Mouse (Mus musculus) MEL (cell line): ENCODE measurements around the gene Plekhg3. TPM values are rescaled to one million over a fixed set of nuclear protein-coding genes. Genes with fewer than 3 reads are reported as not detected.

Experiments
- DNase-seq: peaks from one replicate; pipeline ENCODE4 v3.0.0; 2011; ENCODE audit warnings: low read depth, low spot score
- H3K27ac ChIP-seq: 2 replicates; pipeline ENCODE4 v1.5.1; 2012; ENCODE audit warnings: low read depth, mild to moderate bottlenecking, control low read depth, low read length, moderate library complexity; ENCODE audit not compliant: control insufficient read depth
- H3K27me3 ChIP-seq, 2 experiments: fragments of 150-350 bp in 1 of 2; sonication (generic) in 1 of 2; 2 replicates each; pipeline ENCODE4 v1.6.1; 2012; ENCODE audit warnings: low read length in 2 of 2, mild to moderate bottlenecking in 2 of 2, improper control_type of control experiment in 1 of 2, moderate library complexity in 1 of 2; ENCODE audit not compliant: insufficient read depth in 2 of 2, control insufficient read depth in 1 of 2
- H3K36me3 ChIP-seq, 2 experiments: 2 replicates each; pipeline ENCODE4 v1.6.1; 2012 to 2014; ENCODE audit warnings: low read length in 2 of 2, improper control_type of control experiment in 1 of 2, inconsistent platforms in 1 of 2, mild to moderate bottlenecking in 1 of 2; ENCODE audit not compliant: insufficient read depth in 2 of 2, control insufficient read depth in 1 of 2
- H3K4me1 ChIP-seq, 2 experiments: fragments of 150-350 bp in 1 of 2; sonication (generic) in 1 of 2; 2 replicates each; pipeline ENCODE4 v1.6.1; 2012; ENCODE audit warnings: low read length in 2 of 2, improper control_type of control experiment in 1 of 2, mild to moderate bottlenecking in 1 of 2; ENCODE audit not compliant: insufficient read depth in 2 of 2, control insufficient read depth in 1 of 2
- H3K4me3 ChIP-seq, 2 experiments: fragments of 150-350 bp in 1 of 2; sonication (generic) in 1 of 2; 2 replicates each; pipeline ENCODE4 v1.5.1; 2012; ENCODE audit warnings: low read depth in 2 of 2, low read length in 2 of 2, mild to moderate bottlenecking in 2 of 2, moderate library complexity in 2 of 2, control low read depth in 1 of 2, improper control_type of control experiment in 1 of 2; ENCODE audit not compliant: control insufficient read depth in 1 of 2, insufficient read depth in 1 of 2
- H3K79me2 ChIP-seq: 2 replicates; pipeline ENCODE4 v1.6.1; 2012; ENCODE audit warnings: mild to moderate bottlenecking, low read length, moderate library complexity; ENCODE audit not compliant: control insufficient read depth, poor library complexity, insufficient read depth
- H3K9ac ChIP-seq: 2 replicates; pipeline ENCODE4 v1.6.1; 2012; ENCODE audit warnings: low read depth, mild to moderate bottlenecking, control low read depth, low read length, moderate library complexity; ENCODE audit not compliant: control insufficient read depth, poor library complexity, severe bottlenecking
- H3K9me3 ChIP-seq: fragments of 150-350 bp; sonication (generic); replicated peaks from 2 replicates; pipeline ENCODE4 v1.6.1; 2012; ENCODE audit warnings: mild to moderate bottlenecking, low read length, improper control_type of control experiment, moderate library complexity; ENCODE audit not compliant: insufficient read depth
- CHD1 ChIP-seq: IDR thresholded peaks from 2 replicates; pipeline ENCODE4 v1.6.1; 2012; ENCODE audit warnings: low read depth, mild to moderate bottlenecking, inconsistent platforms, low read length, improper control_type of control experiment
- E2F4 ChIP-seq: IDR thresholded peaks from 2 replicates; pipeline ENCODE4 v1.6.1; 2011; ENCODE audit warnings: low read depth, low read length, improper control_type of control experiment, borderline replicate concordance
- ELF1 ChIP-seq: IDR thresholded peaks from 2 replicates; pipeline ENCODE4 v1.6.1; 2014; ENCODE audit warnings: low read depth, mild to moderate bottlenecking, inconsistent platforms, low read length, improper control_type of control experiment, moderate library complexity
- ETS1 ChIP-seq: IDR thresholded peaks from 2 replicates; pipeline ENCODE4 v1.6.1; 2012; ENCODE audit warnings: low read depth, mild to moderate bottlenecking, inconsistent platforms, low read length, improper control_type of control experiment, moderate library complexity
- GABPA ChIP-seq: IDR thresholded peaks from 2 replicates; pipeline ENCODE4 v1.6.1; 2012; ENCODE audit warnings: low read depth, mild to moderate bottlenecking, inconsistent platforms, low read length, improper control_type of control experiment, moderate library complexity
- KAT2A ChIP-seq: conservative IDR thresholded peaks from 2 replicates; pipeline ENCODE4 v1.6.1; 2012; ENCODE audit warnings: low read depth, low read length, improper control_type of control experiment, inconsistent platforms
- MAFK ChIP-seq: IDR thresholded peaks from 2 replicates; pipeline ENCODE4 v1.6.1; 2011; ENCODE audit warnings: low read depth, mild to moderate bottlenecking, low read length, improper control_type of control experiment, borderline replicate concordance
- MEF2A ChIP-seq: IDR thresholded peaks from 2 replicates; pipeline ENCODE4 v1.6.1; 2014; ENCODE audit warnings: low read depth, mild to moderate bottlenecking, inconsistent platforms, low read length, improper control_type of control experiment; ENCODE audit not compliant: poor library complexity, insufficient replicate concordance, severe bottlenecking; ENCODE audit errors: extremely low read depth
- MXI1 ChIP-seq: IDR thresholded peaks from 2 replicates; pipeline ENCODE4 v1.6.1; 2011; ENCODE audit warnings: mild to moderate bottlenecking, low read depth, low read length, improper control_type of control experiment
- MYC ChIP-seq: IDR thresholded peaks from 2 replicates; pipeline ENCODE4 v1.6.1; 2011; ENCODE audit warnings: low read depth, mild to moderate bottlenecking, low read length, improper control_type of control experiment, moderate library complexity
- NRF1 ChIP-seq: IDR thresholded peaks from 2 replicates; pipeline ENCODE4 v1.6.1; 2014; ENCODE audit warnings: low read depth, mild to moderate bottlenecking, inconsistent platforms, low read length, improper control_type of control experiment, moderate library complexity; ENCODE audit not compliant: poor library complexity, insufficient read depth, severe bottlenecking
- RAD21 ChIP-seq: IDR thresholded peaks from 2 replicates; pipeline ENCODE4 v1.6.1; 2011; ENCODE audit warnings: mild to moderate bottlenecking, low read depth, low read length, improper control_type of control experiment
- RCOR1 ChIP-seq: IDR thresholded peaks from 2 replicates; pipeline ENCODE4 v1.6.1; 2012; ENCODE audit warnings: low read depth, mild to moderate bottlenecking, inconsistent platforms, low read length, improper control_type of control experiment
- SIN3A ChIP-seq: IDR thresholded peaks from 2 replicates; pipeline ENCODE4 v1.6.1; 2012; ENCODE audit warnings: low read length, improper control_type of control experiment, inconsistent platforms
- SMC3 ChIP-seq: IDR thresholded peaks from 2 replicates; pipeline ENCODE4 v1.6.1; 2011; ENCODE audit warnings: low read depth, low read length, improper control_type of control experiment
- TAL1 ChIP-seq: IDR thresholded peaks from 2 replicates; pipeline ENCODE4 v1.6.1; 2012; ENCODE audit warnings: mild to moderate bottlenecking, inconsistent platforms, low read length, moderate library complexity, mixed read lengths
- TCF12 ChIP-seq: IDR thresholded peaks from 2 replicates; pipeline ENCODE4 v1.6.1; 2014; ENCODE audit warnings: low read depth, mild to moderate bottlenecking, inconsistent platforms, low read length, improper control_type of control experiment, moderate library complexity
- USF1 ChIP-seq: IDR thresholded peaks from 2 replicates; pipeline ENCODE4 v1.6.1; 2014; ENCODE audit warnings: low read depth, mild to moderate bottlenecking, inconsistent platforms, low read length, improper control_type of control experiment, moderate library complexity
- ZC3H11A ChIP-seq: IDR thresholded peaks from 2 replicates; pipeline ENCODE4 v1.6.1; 2012; ENCODE audit warnings: low read depth, mild to moderate bottlenecking, inconsistent platforms, low read length, improper control_type of control experiment
- ZKSCAN1 ChIP-seq: IDR thresholded peaks from 2 replicates; pipeline ENCODE4 v1.6.1; 2012; ENCODE audit warnings: low read depth, mild to moderate bottlenecking, inconsistent platforms, low read length, improper control_type of control experiment, moderate library complexity
- ZMIZ1 ChIP-seq: IDR thresholded peaks from 2 replicates; pipeline ENCODE4 v1.6.1; 2012; ENCODE audit warnings: low read depth, mild to moderate bottlenecking, inconsistent platforms, low read length, improper control_type of control experiment, moderate library complexity
- polyA plus RNA-seq, 2 experiments: library from polyadenylated mRNA; stranded (reverse) in 1 of 2; unstranded in 1 of 2; fragments of >175 nt in 1 of 2; fragments of >200 nt in 1 of 2; gene quantifications; 2 replicates each; pipeline versions ENCODE4 v1.2.1 to v1.2.4; 2012; ENCODE audit warnings: low replicate concordance in 2 of 2, low read depth in 1 of 2; ENCODE audit not compliant: insufficient read length in 2 of 2, insufficient read depth in 1 of 2, missing spikeins in 1 of 2
- total RNA-seq: library from RNA; depleted of rRNA; stranded (reverse); fragments of 300-350 nt; gene quantifications from 2 replicates; pipeline ENCODE4 v1.2.3, GENCODE M21; 2012

Plekhg3 gene
- total and polyA plus RNA-seq, 3 experiments, result 0.92 to 7.0 TPM; not detected in 1

DNA sequence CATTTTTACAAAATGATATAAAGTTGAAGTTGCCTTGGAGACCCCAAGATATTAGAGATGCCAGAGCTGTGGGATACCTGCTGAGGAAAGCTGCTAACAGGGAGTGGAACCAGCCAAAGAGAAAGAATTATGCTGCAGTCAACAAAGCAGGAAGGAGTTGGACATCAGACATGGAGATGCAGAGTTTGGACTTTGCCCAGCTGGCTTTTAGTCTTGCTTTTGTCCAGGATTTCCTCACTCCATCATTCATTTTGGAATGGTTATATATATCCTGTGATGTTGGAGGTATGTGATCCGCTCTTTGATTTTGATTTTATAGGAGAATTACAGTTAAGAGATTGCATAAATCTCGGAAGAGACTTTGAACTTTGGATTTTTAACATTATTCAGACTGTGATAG, 47.7 kb upstream of the Plekhg3 start:
- no peaks in the 10 kb centered on the region for H3K79me2 ChIP-seq

DNA sequence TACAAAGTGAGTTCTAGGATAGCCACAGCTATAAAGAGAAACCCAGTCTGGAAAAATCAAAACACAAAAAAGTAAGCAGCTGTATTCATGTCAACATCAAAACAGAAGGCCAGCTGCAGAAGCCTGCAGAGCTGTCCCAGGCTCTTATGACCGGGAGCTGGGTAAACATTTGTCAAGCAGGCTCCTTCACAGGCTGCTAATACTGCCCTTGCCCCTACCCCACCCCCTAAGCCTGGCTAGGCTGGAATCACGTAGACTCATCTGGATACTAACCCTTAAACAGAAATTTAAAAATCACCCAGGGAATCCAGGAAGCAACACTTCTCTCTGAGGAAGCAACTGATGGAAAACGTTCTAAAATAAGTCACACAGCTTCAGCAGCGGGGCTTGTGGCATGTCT, 45.8 kb upstream of the Plekhg3 start:
- no peak overlapping the region for H3K9ac ChIP-seq
- 0 out of 4 replicates have a peak, but pooled peaks cover 0 to 5% of the 10 kb centered on the region in 2 experiments for H3K36me3 ChIP-seq
- DNase-seq, result no peak
- H3K79me2 ChIP-seq, result no peaks in the 10 kb centered on the region
- no peak overlapping the region for H3K4me3 ChIP-seq
- peaks cover 7 to 11% of the 10 kb centered on the region in 2 experiments; a peak in 3 of 4 replicates for H3K4me1 ChIP-seq
- H3K27ac ChIP-seq, result no peak overlapping the region
- H3K9me3 ChIP-seq, result no peaks in the 10 kb centered on the region
- H3K27me3 ChIP-seq, result no peaks in the 10 kb centered on the region
- TF ChIP-seq TCF12 (no peak), MYC (no peak), ZC3H11A (no peak), E2F4 (no peak), GABPA (no peak), RCOR1 (no peak), ELF1 (no peak), MEF2A (no peak), USF1 (no peak), KAT2A (no peak), CHD1 (no peak), ETS1 (no peak), MXI1 (no peak), NRF1 (no peak), ZMIZ1 (no peak), ZKSCAN1 (no peak), SIN3A (no peak)

More for the DNA sequence above, 47.7 kb upstream of the Plekhg3 start:
- H3K36me3 ChIP-seq, result peaks cover 0 to 8% of the 10 kb centered on the region in 2 experiments; a peak in 1 of 4 replicates
- DNase-seq, result no peak
- no peaks in the 10 kb centered on the region for H3K9me3 ChIP-seq
- no peaks in the 10 kb centered on the region for H3K27me3 ChIP-seq
- H3K9ac ChIP-seq, result no peak overlapping the region
- no peak overlapping the region for H3K4me3 ChIP-seq
- H3K4me1 ChIP-seq, result peaks cover 7 to 16% of the 10 kb centered on the region in 2 experiments; a peak in 3 of 4 replicates
- H3K27ac ChIP-seq, result no peak overlapping the region
- TF ChIP-seq SMC3 (no peak), TAL1 (no peak), RAD21 (no peak), MAFK (no peak)
